Mouse (Mus musculus): ENCODE data around the gene Slc8a1. TPM values are rescaled to one million over a fixed set of nuclear protein-coding genes. Genes with fewer than 3 reads are reported as not detected.
A peak's percentile ranks its signal among the peaks of the same experiment; 100 is the strongest.

The Slc8a1 gene
- total RNA-seq, 4 experiments from 2014 or later, result 512 to 596 (median 555) TPM

DNA sequence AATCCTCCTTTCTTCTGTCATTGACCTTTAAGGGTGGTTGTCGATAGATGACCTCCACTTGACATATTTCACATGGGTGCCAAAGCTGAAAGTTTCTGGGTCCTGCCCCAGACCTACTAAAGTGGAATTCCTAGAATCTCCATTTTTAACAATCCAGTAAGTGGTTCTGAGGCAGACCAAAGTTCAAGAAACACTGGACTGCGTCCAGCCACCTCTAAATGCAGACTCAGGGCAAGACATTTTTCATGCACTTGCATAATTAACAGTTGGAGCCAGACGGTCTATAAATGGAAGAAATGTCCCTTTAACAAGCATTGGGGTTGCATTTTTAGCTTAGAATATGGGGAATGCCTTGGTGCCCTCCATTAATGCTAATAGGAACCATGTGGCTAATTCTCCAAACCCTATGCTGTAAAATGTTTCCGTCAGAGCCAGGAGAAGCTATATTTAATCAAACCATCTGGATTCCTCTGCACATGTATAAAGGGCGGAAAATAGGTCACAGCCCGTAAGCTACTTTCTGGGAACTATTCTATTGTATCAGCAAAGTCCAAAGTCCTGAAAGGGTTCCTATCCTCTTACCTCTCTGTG is 224.7 kb downstream of the Slc8a1 start:
- DNase-seq (ENCODE audit: low spot score), result no peak

DNA sequence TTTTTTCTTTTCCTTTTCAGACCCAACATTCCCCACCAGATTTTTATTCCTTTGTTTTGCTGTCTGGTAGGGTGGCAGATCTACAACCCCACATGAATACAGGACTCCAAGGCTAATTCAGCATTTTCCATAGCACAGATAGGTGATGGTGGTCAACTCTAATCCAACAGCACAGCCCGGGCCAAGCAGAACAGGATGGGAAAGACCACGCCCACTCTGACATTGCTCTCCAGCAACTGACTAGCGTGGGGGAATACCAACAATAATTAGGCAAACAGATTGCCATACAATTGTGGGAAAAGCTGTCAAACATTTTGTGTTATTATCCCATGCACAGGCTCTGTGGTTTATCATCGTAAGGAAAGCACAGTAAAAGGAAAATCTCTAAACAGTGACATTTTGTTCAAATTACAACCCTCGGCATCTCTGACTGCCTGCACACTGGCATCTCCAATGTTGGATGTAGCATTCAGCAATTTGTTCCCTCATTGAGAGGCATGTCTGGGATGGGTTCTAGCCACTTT is 233.0 kb downstream of the Slc8a1 start:
- no peak for DNase-seq (ENCODE audit: low spot score)

DNA sequence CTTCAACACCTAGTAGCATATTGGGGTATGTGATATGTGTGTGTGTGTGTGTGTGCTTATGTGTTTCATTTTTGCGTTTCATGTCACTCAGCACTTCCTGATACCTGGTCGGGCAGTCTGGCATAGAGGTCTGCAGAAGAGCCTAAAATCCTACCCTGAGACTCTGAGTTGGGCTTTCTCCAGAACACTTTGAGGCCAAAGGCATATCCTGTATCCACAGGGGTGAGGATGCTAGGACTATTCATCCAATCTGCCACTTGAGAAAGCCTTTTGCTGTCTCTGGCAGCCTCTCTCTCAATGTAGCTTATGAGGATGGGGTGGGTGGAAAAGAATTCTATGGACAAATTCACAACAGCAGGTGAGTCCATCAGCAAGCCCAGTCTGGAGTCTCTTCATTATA is 234.1 kb downstream of the Slc8a1 start:
- DNase-seq (ENCODE audit: low spot score), result no peak

DNA sequence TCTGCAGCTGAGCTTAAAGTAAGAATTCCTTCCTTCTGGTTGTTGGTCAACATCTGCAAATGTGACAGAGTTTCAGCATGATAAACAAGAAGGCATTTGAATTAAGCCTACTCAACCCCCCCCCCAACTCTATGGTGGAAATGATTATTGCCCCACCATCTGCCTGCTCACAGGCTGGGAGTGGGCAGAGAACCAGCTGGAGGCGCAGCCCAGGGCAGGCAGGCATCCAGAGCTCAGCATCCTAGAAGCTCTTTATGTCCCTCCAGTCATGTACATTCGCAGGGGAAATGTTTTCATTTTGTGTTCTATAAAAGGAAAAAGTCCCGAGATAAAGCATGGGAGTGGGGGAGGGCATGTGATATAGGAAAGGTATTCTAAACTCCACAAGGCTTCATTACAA is 235.4 kb downstream of the Slc8a1 start:
- DNase-seq (ENCODE audit: low spot score), result no peak

DNA sequence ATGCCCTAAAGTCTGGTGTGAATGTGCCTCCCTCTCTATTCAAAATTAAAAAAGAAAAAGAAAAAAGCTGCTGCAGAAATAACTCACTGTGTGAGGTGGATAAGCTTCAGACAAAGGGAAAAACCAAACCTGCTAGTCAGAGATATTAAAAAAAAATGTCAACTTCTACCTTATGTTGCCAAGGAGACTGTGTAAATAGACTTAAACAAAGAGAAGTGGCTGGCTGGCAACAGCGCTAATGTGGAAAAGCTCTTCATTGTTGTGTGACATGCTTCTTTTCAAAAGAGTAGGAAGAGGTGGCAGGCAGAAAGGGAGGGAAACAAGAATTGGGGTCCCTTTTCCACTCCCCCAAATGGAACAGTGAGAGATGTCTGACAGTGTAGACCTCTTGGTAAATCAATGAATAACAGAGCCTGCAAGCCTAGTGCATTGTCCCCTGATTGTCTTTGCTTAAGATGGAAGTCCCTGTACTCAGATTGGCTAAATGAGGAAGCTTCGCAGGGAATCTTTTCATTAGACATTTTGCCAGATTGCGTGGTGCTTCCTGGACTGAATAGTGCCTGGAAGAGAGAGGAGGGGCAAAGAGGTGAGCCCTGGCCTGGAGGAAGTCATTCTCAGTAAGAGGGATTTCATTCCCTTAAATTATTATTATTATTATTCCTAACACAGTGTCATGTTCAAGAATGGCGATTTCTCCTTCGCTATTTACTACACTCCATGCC is 237.3 kb downstream of the Slc8a1 start:
- no peak for DNase-seq (ENCODE audit: low spot score)

DNA sequence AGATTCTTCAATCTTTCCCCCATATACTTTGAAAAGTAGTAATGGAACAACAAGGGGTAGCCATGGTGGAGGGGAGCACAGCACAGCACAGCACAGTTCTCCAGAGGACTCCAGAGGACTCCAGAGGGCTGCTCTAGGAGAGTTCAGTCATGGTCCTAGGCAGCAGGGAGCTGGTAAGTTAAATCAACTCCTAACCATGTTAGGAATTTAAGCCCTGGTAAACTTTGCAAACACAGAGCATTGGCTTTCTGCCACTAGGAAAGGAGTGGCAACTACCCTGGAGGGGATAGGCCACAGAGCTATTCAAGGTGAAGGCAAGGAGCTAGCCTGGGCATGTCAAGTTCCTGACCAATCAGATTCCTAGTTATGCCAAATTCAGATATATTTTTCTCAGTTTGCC is 240.3 kb downstream of the Slc8a1 start:
- DNase-seq (ENCODE audit: low spot score), result no peak

DNA sequence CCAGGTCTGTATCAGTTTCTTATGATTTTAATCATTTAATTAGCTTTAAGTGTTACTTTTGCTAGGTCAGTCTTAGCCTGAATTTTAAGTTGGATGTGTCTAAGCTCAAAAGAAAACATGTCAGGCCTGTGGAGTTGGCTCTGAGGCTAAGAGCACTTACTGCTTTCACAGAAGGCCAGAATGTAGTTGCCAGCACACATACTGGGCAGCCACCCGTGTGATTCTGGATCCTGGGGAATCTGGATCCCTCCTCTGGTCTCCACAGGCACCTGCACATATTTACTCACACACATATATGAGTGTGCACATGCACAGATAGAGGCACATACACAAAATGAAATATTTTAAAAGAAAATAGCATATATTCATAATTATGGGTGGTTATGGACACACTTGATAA is 241.6 kb downstream of the Slc8a1 start:
- DNase-seq (ENCODE audit: low spot score), result no peak

DNA sequence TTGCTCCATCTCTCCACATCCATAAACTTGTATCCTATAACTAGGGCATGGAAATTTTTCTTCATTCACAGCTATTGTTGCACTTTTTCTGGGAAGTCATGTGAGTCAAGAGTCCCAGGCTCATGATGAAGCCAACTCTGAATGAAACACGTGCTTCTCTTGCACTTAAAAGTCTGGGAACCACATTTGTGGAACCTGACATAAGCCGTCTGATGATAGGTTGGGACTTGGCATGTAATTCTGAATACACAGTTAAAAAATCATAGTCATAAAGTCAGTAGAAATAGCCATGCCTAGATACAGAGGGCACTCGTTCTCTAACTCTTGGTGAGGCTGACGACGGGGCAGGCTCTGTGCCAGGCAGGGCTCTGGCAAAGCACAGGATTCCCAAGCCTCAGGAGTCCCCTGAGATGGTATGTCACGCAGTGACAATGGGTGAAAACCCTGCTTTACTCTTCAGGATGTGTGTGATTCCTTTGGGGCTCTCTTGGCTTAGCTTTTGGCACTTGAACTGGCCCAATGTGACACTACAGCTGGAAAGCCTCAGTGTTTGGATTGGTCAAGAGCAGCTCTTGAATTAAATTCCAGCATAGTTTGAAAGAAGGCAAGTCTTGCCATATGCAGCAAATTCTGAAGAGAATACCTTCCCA is 245.8 kb downstream of the Slc8a1 start:
- DNase-seq (ENCODE audit: low spot score), result peak; percentile 82

DNA sequence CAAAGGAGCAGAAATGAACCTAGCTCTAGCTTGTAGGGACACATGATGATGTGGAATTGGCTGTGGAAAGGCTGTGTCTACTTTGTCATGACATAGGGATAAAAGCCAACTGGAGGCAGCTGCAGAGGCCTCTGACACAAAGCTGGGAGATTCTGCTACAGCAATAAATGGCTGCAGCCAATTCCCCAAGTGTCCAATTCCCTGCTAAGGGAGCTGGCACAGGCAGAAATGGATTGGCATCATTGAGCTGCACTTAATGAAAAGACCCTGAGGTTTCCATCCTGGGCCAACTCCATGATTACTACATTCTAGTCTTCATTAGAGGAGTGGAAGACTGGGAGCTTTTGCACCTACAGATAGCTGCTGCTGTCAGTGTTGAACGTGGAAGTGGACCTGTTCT is 251.8 kb downstream of the Slc8a1 start:
- DNase-seq (ENCODE audit: low spot score), result no peak

DNA sequence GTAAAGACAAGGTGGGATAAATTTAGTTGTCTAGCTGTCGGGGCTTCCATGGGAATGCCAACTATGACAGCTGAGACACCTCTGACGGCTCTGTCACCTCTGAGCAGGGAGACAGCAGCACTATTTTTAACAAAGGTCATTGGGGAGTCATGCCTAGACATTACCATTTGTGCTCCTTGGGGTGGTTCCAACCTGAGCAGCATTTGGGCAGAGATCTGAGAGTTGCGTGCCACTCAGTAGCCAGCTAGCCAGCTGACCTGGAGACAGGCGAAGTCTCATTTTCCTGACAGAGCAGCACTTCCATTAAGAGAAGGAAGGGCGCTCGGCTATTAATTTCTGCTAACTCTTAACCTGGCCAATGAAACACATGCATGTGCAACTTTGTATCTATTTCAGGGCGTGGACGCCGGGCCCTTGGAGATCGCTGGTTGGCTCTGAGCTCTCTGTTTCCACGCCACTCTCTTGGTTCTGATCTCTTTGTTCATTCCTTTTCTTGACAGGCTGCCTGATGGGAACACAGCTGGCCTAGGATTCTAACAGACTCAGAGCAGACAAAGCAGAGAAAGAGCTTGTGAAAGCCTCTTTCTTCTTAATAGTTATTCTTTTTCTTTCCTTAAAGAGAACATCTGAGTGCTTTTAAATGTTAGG is 256.2 kb downstream of the Slc8a1 start:
- peak; percentile 62 for DNase-seq (ENCODE audit: low spot score)

DNA sequence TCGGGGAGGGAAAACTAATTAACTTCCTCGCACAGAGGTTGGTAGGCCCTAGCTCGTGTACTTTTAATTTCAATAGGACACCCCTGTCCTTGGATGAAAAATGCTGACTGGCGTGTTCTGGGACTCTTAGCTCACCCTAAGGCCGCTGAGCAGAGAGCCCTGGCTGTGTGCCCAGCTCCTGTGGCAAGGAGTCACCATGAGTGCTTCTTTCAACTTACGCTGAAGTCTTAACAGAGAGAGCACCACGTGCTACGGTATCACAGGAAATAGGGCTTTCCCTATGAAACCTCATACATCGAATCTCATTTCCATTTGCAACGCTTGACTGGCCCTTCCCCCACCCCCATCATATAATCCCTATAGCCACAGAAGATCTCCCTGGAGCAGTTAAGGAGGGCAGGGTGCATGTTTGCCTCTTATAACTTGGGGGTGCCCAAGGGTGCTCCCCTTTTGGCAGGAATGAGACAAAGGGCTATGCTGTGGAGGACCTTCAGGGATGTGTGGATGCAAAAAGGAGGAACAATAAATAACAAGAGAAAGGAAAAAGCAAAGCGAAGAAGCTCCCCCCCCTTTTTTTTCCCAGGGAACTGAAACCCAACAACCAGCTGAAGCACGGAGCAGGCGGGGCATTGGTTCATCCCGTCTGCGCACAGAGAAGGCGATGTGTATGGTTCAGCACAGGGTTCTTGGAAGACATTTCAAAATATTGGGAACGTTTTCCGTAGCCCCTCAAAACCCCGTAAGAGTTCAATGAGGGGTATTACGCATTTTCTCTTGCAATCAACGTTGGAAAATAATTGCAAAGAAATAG is 257.6 kb downstream of the Slc8a1 start:
- DNase-seq (ENCODE audit: low spot score), result peak; percentile 77

DNA sequence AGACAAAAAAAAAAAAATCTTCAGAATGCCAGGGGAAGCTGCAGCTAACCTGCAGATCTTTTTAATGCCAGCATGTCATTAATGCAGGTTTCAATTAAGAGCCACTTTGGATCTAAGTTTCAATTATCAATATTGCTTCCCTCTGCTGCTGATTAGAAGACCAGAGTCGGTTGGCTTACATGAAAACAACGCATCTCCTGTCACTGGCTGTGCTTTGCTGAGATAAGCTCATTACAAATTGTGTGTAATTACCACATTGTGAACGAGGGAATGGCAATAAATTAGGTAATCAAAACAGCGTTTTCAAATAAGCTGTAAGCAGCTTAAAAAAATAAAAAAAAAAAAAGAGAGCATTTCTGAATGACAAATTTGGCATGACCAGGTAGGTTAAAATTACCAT is 258.4 kb downstream of the Slc8a1 start:
- DNase-seq (ENCODE audit: low spot score), result no peak

DNA sequence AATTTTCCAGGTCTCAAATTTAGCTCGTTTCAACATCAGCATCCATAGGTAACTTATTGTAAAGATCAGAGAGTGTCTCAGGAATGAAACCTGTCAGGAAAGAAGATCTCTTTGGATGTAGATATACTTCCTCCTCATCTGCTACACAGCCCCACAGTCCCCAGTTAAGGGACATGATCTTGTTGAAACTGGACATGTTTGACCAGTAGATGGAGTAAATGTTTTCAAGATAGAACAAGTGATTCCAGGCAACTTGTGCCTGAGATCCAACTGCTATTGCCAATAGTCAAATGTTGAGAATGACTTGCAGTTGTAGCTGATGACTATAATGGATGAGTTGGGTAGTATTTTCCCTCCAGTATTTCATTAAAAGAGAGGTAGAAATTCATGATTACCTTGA is 260.8 kb downstream of the Slc8a1 start:
- DNase-seq (ENCODE audit: low spot score), result peak; percentile 30

DNA sequence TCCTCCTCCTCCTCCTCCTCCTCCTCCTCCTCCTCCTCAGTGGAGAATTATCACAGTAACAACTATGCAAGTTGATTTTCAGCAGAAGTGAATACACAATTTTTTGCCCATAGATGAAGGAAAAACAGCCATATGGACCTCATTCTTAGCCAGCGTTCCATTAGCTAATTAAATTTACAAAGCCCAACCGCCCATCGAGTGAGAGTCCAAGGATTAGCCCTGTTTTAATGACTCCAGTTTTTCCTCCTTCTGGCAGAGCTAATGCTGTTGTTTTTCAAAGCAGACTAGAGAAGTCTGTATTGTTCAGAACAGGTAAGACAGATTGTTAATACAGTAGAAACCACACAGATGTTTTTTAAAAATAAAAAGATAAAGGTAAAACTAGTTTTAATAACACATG is 264.8 kb downstream of the Slc8a1 start:
- no peak for DNase-seq (ENCODE audit: low spot score)

DNA sequence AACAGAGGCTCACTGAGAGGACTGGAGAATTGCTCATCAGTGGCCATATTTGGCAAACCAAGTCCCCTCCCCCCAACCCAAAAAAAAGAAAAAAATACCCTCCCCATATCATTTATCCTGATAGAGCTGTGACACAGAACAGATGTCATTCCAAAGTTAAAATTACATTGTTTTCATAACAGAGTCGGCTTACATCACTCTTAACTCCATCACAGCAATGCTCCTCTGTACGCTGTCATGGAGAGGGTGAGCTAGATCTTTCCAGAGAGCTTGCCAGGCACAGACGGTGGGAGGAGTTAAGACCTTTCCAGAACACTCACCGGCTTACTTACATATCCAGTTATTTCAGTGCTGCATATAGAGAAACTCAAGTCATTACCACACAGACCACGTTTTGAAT is 269.2 kb downstream of the Slc8a1 start:
- DNase-seq (ENCODE audit: low spot score), result peak; percentile 41

DNA sequence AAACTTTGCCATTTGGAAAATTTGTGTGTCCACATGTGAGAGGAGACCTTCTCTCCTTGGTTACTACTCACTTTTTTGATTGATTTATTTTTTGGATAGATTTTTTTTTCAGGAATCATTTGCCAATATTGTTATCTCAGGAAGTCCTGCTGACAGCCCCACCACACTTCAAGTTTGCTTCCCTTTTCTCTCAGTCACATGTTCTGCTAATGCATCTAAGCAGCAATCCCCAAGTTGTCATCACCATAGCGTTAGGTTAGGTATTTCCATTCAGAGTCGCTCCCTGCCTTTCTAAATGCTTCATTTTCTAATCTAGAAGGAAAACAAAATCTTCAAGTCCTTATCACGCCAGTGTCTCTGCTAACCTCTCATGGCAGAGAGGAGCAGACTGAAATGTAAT is 278.8 kb downstream of the Slc8a1 start:
- DNase-seq (ENCODE audit: low spot score), result no peak

DNA sequence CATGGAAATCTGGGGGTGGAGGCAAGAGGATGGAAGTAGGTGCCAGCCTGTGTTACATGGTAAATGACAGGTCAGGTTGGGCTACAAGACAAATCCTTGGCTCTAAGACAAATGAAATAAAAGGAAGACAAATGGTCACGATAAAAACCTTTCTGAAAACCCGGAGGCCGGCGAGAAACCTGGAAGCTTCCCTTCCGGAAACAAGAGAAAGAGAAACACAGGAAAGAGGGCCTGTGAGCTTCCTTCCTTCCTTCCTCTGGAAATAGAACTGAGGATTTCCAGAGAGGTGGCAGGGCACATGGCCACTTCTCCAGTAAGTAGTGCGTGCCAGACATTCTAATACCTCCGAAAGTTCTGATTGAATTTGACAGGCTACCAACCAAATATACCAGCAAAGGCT is 282.2 kb downstream of the Slc8a1 start:
- DNase-seq (ENCODE audit: low spot score), result no peak

DNA sequence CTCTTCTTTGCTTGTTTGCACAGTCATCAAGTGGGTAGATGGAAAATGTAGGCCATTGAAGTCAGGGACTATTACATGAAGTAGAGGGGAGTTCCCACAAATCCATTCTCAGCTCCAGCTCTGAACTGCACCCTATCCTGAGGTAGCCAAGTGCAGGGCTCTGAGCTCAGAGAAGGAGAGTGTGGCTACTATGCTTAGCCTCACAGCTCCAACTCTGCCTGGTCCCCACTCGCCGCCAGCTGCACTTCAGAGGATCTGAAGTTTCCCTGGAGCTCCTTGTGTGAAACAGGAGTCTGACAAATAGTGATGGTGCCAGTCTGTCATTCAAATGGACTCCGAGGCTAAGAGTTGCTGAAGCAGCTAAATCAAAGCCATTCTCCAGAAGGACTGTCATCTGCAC is 282.9 kb downstream of the Slc8a1 start:
- no peak for DNase-seq (ENCODE audit: low spot score)

DNA sequence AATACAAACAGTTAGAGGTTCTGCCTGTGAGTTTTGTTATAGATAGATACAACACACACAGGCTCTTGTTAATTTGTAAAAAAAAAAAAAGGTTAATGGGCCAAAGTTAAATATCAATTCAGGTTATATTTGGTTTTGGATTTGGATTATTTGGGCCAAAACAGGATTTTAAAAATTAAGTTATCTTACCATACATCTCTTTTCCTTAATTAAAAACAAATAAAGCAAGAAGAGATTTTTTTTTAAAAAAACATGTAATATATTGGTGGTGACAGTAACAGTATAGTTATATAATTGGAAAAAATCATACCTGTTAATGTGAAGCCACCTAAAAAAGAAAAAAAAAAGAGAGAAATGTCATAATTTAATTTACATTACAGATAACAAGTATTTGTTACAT is 296.7 kb downstream of the Slc8a1 start, which contains the start of gene Gm11096:
TSS of gene Gm11096 (plus strand) at position 301 of the 400 bp plus-strand sequence.
- no peak for DNase-seq (ENCODE audit: low spot score)

DNA sequence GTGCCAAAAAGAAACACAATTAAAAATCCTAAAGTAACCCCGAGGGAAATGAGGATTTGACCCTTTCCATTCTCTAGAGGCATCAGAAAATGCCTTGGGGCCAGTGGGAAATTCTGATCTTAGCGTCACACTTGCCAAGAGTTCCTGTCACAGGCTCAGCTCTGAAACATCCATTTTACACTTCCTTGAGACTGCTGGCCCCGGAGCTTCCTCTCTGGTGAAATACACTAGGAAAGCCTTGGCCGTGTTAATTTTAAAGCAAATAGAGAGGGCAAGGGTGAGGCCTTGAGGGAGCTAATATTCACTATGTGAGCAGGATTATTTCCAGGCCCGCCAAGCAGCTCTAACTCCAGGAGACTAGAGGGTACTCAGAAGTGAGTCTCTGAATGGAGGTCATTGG is 305.0 kb downstream of the Slc8a1 start:
- peak; percentile 33 for DNase-seq (ENCODE audit: low spot score)

DNA sequence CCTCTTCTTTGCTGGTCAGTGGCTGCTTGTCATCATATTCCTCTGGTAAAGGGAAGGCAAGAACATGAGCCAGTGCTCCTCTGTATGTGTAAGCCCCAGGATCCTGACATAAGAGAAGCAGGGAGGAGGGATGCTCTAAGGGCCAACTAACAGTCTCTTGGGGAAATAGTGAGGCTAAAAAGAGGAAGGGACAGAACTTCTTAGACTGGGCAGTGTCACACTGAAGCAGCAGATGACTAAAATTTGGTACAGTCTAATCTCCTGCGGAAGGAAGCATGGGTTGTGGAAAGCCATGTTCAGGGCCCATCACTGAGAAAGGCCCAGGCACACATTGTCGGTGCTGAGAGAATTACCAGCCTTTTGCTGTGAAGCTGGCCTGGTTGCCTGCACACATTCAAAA is 305.4 kb downstream of the Slc8a1 start:
- DNase-seq (ENCODE audit: low spot score), result peak; percentile 12

DNA sequence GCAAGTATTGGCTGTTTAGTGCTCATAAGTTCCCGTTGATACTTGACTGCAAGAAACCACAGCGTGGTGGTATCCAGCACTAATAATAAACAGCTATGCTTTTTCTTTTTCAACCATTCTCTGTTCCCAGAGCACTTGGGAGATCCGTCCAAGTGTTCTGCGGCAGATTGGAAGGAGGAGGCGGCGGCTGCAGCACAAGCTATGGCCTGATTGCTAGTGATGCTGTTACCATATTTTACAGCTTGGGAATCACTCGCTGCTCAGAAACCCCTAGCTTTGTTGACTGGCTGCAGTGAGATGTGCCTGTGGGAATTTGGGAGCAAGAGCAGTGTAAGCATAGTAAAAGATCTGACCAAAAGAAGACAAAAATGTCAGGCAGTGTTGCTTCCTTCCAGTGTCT is 310.9 kb downstream of the Slc8a1 start:
- no peak for DNase-seq (ENCODE audit: low spot score)
